Mouse (Mus musculus) liver, adult 2 months (tissue): Measurements from ENCODE around the gene Exoc3l2. TPM values are rescaled to one million over a fixed set of nuclear protein-coding genes. Genes with fewer than 3 reads are reported as not detected.

Experiments used
- DNase-seq: peaks from one replicate; pipeline ENCODE4 v3.0.0-alpha.2; 2011; ENCODE audit warnings: low read depth, low spot score; ENCODE audit errors: extremely low read depth
- H3K27ac ChIP-seq: fragments of 200-500 bp; replicated peaks from 2 replicates; pipeline ENCODE4 v1.5.1; 2012; ENCODE audit warnings: low read depth, mild to moderate bottlenecking, control low read depth, inconsistent platforms, low read length; ENCODE audit not compliant: insufficient read depth
- H3K27me3 ChIP-seq: fragments of 200-500 bp; 2 replicates; pipeline ENCODE4 v1.6.1; 2012; ENCODE audit warnings: mild to moderate bottlenecking, moderate library complexity, low read length, inconsistent platforms; ENCODE audit not compliant: control insufficient read depth, insufficient read depth
- H3K36me3 ChIP-seq: fragments of 200-500 bp; 2 replicates; pipeline ENCODE4 v1.6.1; 2012; ENCODE audit warnings: low read length, inconsistent platforms; ENCODE audit not compliant: control insufficient read depth, insufficient read depth
- H3K4me1 ChIP-seq: fragments of 200-500 bp; 2 replicates; pipeline ENCODE4 v1.6.1; 2011; ENCODE audit warnings: low read length; ENCODE audit not compliant: control insufficient read depth, insufficient read depth
- H3K4me3 ChIP-seq: fragments of 200-500 bp; 2 replicates; pipeline ENCODE4 v1.5.1; 2011; ENCODE audit warnings: low read depth, mild to moderate bottlenecking, control low read depth, low read length, moderate library complexity; ENCODE audit not compliant: insufficient read depth
- H3K79me2 ChIP-seq: fragments of 200-500 bp; 2 replicates; pipeline ENCODE4 v1.6.1; 2012; ENCODE audit warnings: inconsistent platforms, mild to moderate bottlenecking, low read length, moderate library complexity; ENCODE audit not compliant: control insufficient read depth, insufficient read depth
- H3K9ac ChIP-seq: fragments of 200-500 bp; 2 replicates; pipeline ENCODE4 v1.6.1; 2012; ENCODE audit warnings: low read depth, mild to moderate bottlenecking, control low read depth, inconsistent platforms, low read length
- CTCF ChIP-seq: fragments of 200-500 bp; IDR thresholded peaks from 2 replicates; pipeline ENCODE4 v1.5.1; 2011; ENCODE audit warnings: low read depth, low read length, control low read depth
- POLR2A ChIP-seq: fragments of 200-500 bp; IDR thresholded peaks from 2 replicates; pipeline ENCODE4 v1.6.1; 2011; ENCODE audit warnings: low read length, control low read depth; ENCODE audit not compliant: insufficient read depth; ENCODE audit errors: extremely low read depth
- WGBS: fragments of 180-500 bp; shearing (Covaris S2); methylation state at CpG from one replicate; pipeline ENCODE4 v1.1.7; 2018; 5-methylcytosine and 5-hydroxymethylcytosine counted together
- polyA plus RNA-seq: library from polyadenylated mRNA; depleted of rRNA; stranded (reverse); fragments of >200 nt; gene quantifications from 2 replicates; pipeline ENCODE4 v1.2.3, GENCODE M21; 2012
- total RNA-seq: library from RNA; depleted of rRNA; stranded (reverse); fragments of >200 nt; gene quantifications from 2 replicates; pipeline ENCODE4 v1.2.3, GENCODE M21; 2014

Gene Exoc3l2
- total and polyA plus RNA-seq, 2 experiments, result 2.2 to 5.1 TPM

- WGBS, result 77% methylated on average over 12 of the region's 12 CpGs
- H3K27ac ChIP-seq, result no peak overlapping the region
- no peaks in the 10 kb centered on the region for H3K79me2 ChIP-seq
- TF ChIP-seq POLR2A (no peak), CTCF (no peak)
- no peaks in the 10 kb centered on the region for H3K27me3 ChIP-seq
- DNase-seq, result no peak
- H3K36me3 ChIP-seq, result peaks cover 4% of the 10 kb centered on the region; the same call in 1 of the 2 replicates
- no peak overlapping the region for H3K4me3 ChIP-seq
- no peaks in the 10 kb centered on the region for H3K4me1 ChIP-seq
- no peak overlapping the region for H3K9ac ChIP-seq
These were observed 18.3 kb upstream of the Exoc3l2 start for GRCm38 (mm10) chr7:19444801-19445200.

DNA sequence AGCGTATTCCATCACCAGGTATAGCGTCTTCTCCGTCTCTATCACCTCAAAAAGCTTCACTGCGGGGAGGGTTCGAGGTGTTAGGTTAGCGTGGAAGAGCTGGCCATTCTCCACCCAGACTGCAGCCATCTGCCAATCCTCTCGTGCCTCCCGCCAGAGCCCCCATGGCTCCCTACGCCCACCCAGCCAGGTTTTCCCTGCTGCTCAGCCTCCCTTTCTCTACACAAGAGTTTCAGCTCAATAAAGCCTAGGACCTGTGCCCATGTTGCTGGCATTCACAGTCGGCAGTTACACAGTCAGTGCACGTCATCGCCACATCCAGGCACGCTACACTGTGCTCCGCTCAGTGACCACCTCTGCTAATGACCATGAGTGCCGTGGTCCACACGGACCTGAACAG, 15.4 kb upstream of the Exoc3l2 start:
- H3K9ac ChIP-seq, result no peak overlapping the region
- no peaks in the 10 kb centered on the region for H3K79me2 ChIP-seq
- H3K27me3 ChIP-seq, result no peaks in the 10 kb centered on the region
- no peak overlapping the region for H3K27ac ChIP-seq
- H3K4me1 ChIP-seq, result no peaks in the 10 kb centered on the region
- H3K4me3 ChIP-seq, result no peak overlapping the region
- H3K36me3 ChIP-seq, result peaks cover 3% of the 10 kb centered on the region; the same call in 1 of the 2 replicates
- no peak for TF ChIP-seq CTCF
- TF ChIP-seq POLR2A, result no peak
- WGBS, result 95% methylated on average over 16 of the region's 16 CpGs
- no peak for DNase-seq

GRCm38 (mm10) chr7:19449165-19449564, 14.0 kb upstream of the Exoc3l2 start:
- H3K79me2 ChIP-seq, result peaks cover 4% of the 10 kb centered on the region; the same call in 1 of the 2 replicates
- H3K27ac ChIP-seq, result no peak overlapping the region
- H3K9ac ChIP-seq, result no peak overlapping the region
- no peaks in the 10 kb centered on the region for H3K27me3 ChIP-seq
- H3K4me3 ChIP-seq, result no peak overlapping the region
- H3K36me3 ChIP-seq, result peaks cover 3% of the 10 kb centered on the region; the same call in 1 of the 2 replicates
- no peak for DNase-seq
- TF ChIP-seq CTCF (no peak), POLR2A (no peak)
- H3K4me1 ChIP-seq, result no peaks in the 10 kb centered on the region
- 89% methylated on average over 12 of the region's 12 CpGs for WGBS

DNA sequence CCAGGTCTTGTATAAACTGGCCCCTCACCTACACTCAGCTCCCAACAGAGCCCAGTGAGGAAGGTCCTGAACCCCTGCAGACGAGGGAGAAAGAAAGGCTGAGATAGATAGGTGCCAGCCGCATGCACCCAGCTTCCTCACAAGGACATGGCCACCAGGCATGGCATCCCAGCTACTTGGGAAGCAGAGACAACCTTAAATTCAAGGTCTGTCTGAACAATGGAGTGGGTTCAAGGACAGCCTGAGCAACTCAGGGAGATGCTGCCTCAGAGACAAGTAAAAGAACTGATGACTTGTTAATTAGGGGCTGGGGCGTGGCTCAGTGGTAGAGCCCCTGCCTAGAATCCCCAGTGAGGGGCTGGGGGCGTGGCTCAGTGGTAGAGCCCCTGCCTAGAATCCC, 7.9 kb upstream of the Exoc3l2 start:
- DNase-seq, result no peak
- H3K79me2 ChIP-seq, result peaks cover 37% of the 10 kb centered on the region
- no peak overlapping the region for H3K27ac ChIP-seq
- H3K27me3 ChIP-seq, result no peaks in the 10 kb centered on the region
- H3K4me1 ChIP-seq, result peaks cover 8% of the 10 kb centered on the region
- TF ChIP-seq POLR2A, result no peak
- TF ChIP-seq CTCF, result no peak
- H3K9ac ChIP-seq, result no peak overlapping the region
- H3K36me3 ChIP-seq, result no peaks in the 10 kb centered on the region
- no peak overlapping the region for H3K4me3 ChIP-seq
- WGBS, result 91% methylated on average over 4 of the region's 4 CpGs

DNA sequence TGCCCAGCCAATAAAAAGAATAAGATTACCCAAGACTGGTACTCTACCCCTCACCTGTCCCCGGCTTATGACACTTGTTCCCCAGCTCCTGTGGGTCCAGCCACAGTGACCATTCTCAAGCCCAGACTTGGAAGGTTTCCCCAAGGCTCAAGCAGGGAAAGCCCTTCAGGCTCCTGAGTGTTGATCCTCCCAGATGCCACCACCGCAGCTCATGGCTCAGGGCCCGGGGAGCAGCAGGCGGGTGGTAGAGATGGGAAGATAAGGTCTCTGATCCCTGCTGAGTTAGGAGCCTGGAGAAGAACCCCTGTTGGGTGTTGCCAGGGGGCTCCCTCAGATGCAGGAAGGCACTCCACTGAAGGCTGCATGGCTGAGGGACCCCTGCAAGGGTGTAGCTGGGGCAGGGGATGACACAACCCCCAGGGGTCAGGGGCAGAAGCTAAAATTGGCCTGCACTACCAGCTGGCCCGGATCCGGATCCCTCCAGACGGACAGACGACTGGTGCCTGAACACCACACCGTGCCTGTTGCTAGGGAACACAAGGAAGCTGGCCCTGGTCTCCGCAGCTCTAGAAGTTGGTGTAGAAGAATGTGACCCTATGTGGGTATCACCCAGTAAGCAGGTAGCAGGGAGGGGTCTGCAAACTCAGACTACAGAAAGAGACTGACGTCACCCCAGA, 7.2 kb upstream of the Exoc3l2 start:
- H3K27me3 ChIP-seq, result no peaks in the 10 kb centered on the region
- 71% methylated on average over 11 of the region's 11 CpGs for WGBS
- H3K4me1 ChIP-seq, result peaks cover 10% of the 10 kb centered on the region
- peaks cover 37% of the 10 kb centered on the region for H3K79me2 ChIP-seq
- TF ChIP-seq CTCF (no peak), POLR2A (no peak)
- H3K9ac ChIP-seq, result no peak overlapping the region
- no peak overlapping the region for H3K27ac ChIP-seq
- H3K4me3 ChIP-seq, result no peak overlapping the region
- H3K36me3 ChIP-seq, result no peaks in the 10 kb centered on the region
- no peak for DNase-seq

- no peak for DNase-seq
- no peak overlapping the region for H3K9ac ChIP-seq
- H3K4me3 ChIP-seq, result no peak overlapping the region
- no peak overlapping the region for H3K27ac ChIP-seq
- WGBS, result 95% methylated on average over 7 of the region's 7 CpGs
- peaks cover 10% of the 10 kb centered on the region for H3K4me1 ChIP-seq
- TF ChIP-seq POLR2A (no peak), CTCF (no peak)
- no peaks in the 10 kb centered on the region for H3K36me3 ChIP-seq
- H3K79me2 ChIP-seq, result peaks cover 37% of the 10 kb centered on the region
- H3K27me3 ChIP-seq, result no peaks in the 10 kb centered on the region
These were observed 6.5 kb upstream of the Exoc3l2 start for GRCm38 (mm10) chr7:19456628-19457027.
